Comparison of ENCODE assay signal across 7 mouse cellular contexts in genomic region chr7:112883791-112884274, GRCm38 (mm10).
DNase-seq lines count a peak whose midpoint lies in the region; ATAC-seq lines count a peak whose summit lies in the region.

No protein-coding gene starts in this region.

- H3K4me1 ChIP-seq in intestine, embryonic 16.5 days (ENCODE audit: control insufficient read depth, insufficient read depth, low read length), result peaks cover 3% of the 10 kb centered on the region; the same call in 1 of the 2 replicates
- peaks cover 21% of the 10 kb centered on the region for H3K4me1 ChIP-seq in limb, embryonic 15.5 days

- intact Hi-C loops in gastrocnemius, postnatal 36 days (cut with DNase I), result no loop called here

- peak; percentile 68 for ATAC-seq in intestine, embryonic 16.5 days
- ATAC-seq in limb, embryonic 15.5 days (ENCODE audit: insufficient number of reproducible peaks, low FRiP score, low TSS enrichment, low read depth), result peak; percentile 83

- no peaks in the 10 kb centered on the region for H3K9me3 ChIP-seq in intestine, embryonic 16.5 days (ENCODE audit: control insufficient read depth, low read length)
- H3K9me3 ChIP-seq in limb, embryonic 15.5 days, result no peaks in the 10 kb centered on the region

- no peaks in the 10 kb centered on the region for H3K36me3 ChIP-seq in intestine, embryonic 16.5 days (ENCODE audit: control insufficient read depth, insufficient read depth, low read length)
- 0 out of 2 replicates have a peak, but pooled peaks cover 4% of the 10 kb centered on the region for H3K36me3 ChIP-seq in limb, embryonic 15.5 days

- no peak overlapping the region for H3K27ac ChIP-seq in intestine, embryonic 16.5 days (ENCODE audit: low read length)
- peak overlapping the region; percentile 69 for H3K27ac ChIP-seq in limb, embryonic 15.5 days

- no peaks in the 10 kb centered on the region for H3K27me3 ChIP-seq in intestine, embryonic 16.5 days (replicated peaks; ENCODE audit: control insufficient read depth, insufficient read depth, low read length)
- H3K27me3 ChIP-seq in limb, embryonic 15.5 days, result no peaks in the 10 kb centered on the region

- DNase-seq in brain, embryonic 18.5 days (ENCODE audit: low read depth, low spot score), result peak; percentile 64
- peak; percentile 53 for DNase-seq in embryo, embryonic 9.5 days (ENCODE audit: extremely low spot score)
- DNase-seq in gastrocnemius, postnatal 36 days, result peak; percentile 55 to 66
- DNase-seq in retina, postnatal 1 day, result peak; percentile 93
- DNase-seq in spleen, adult 18-20 months, result no peak

- WGBS in intestine, embryonic 16.5 days, result 53% methylated on average over 8 of the region's 8 CpGs
- WGBS in limb, embryonic 15.5 days, result 22% methylated on average over 8 of the region's 8 CpGs

- H3K9ac ChIP-seq in intestine, embryonic 16.5 days (ENCODE audit: low read depth, low read length), result no peak overlapping the region
- H3K9ac ChIP-seq in limb, embryonic 15.5 days, result no peak overlapping the region

- H3K4me2 ChIP-seq in intestine, embryonic 16.5 days (ENCODE audit: low read depth, low read length), result no peak overlapping the region
- no peak overlapping the region for H3K4me2 ChIP-seq in limb, embryonic 15.5 days

- H3K4me3 ChIP-seq in intestine, embryonic 16.5 days (ENCODE audit: low read length), result no peak overlapping the region
- H3K4me3 ChIP-seq in limb, embryonic 15.5 days, result no peak overlapping the region

Comparison
In these comparisons a context has a peak if more than half of its experiments do, and no peak if none do; other contexts are left out.
1. DNase-seq: peak in brain, embryonic 18.5 days (single experiment), embryo, embryonic 9.5 days (single experiment), gastrocnemius, postnatal 36 days (2 of 2) and retina, postnatal 1 day (single experiment); none in spleen, adult 18-20 months (0 of 2).